Mouse (Mus musculus): ENCODE results near the gene Ubac2. TPM values are rescaled to one million over a fixed set of nuclear protein-coding genes. Genes with fewer than 3 reads are reported as not detected.
A peak's percentile ranks its signal among the peaks of the same experiment; 100 is the strongest.

Gene Ubac2
- polyA plus RNA-seq, 1 experiment from 2014 or later = 43.2 TPM

- no peak overlapping the region for H3K9ac ChIP-seq (replicated peaks; ENCODE audit: low read depth)
- 94% methylated on average over 8 of the region's 8 CpGs for WGBS
- no peaks in the 10 kb centered on the region for H3K27me3 ChIP-seq (replicated peaks; ENCODE audit: insufficient read depth, low read length)
- no peaks in the 10 kb centered on the region for H3K9me3 ChIP-seq (ENCODE audit: low read length)
- no peak for TF ChIP-seq CTCF (IDR thresholded peaks at IDR 0.05)
- TF ChIP-seq EP300 (IDR thresholded peaks at IDR 0.05) = no peak
- H3K27ac ChIP-seq (ENCODE audit: low read length) = no peak overlapping the region
- ATAC-seq = no peak
- no peak for DNase-seq (ENCODE audit: low spot score)
- no peak overlapping the region for H3K4me3 ChIP-seq (ENCODE audit: low read depth, low read length)
- H3K4me1 ChIP-seq (ENCODE audit: insufficient read depth, low read depth, low read length) = no peaks in the 10 kb centered on the region
- no peak overlapping the region for H3K4me2 ChIP-seq (replicated peaks; ENCODE audit: low read depth, low read length)
- H3K36me3 ChIP-seq (ENCODE audit: insufficient read depth, low read length) = no peaks in the 10 kb centered on the region
Observed at GRCm38 (mm10) chr14:121927451-121927850, 49.0 kb downstream of the Ubac2 start.

GRCm38 (mm10) chr14:121928375-121929137 lies 50.1 kb downstream of the Ubac2 start:
- ATAC-seq = no peak
- H3K4me3 ChIP-seq (ENCODE audit: low read depth, low read length) = no peak overlapping the region
- TF ChIP-seq CTCF (IDR thresholded peaks at IDR 0.05) = peak; percentile 79
- TF ChIP-seq EP300 (IDR thresholded peaks at IDR 0.05) = no peak
- H3K9ac ChIP-seq (replicated peaks; ENCODE audit: low read depth) = no peak overlapping the region
- H3K4me2 ChIP-seq (replicated peaks; ENCODE audit: low read depth, low read length) = no peak overlapping the region
- H3K27me3 ChIP-seq (replicated peaks; ENCODE audit: insufficient read depth, low read length) = no peaks in the 10 kb centered on the region
- H3K36me3 ChIP-seq (ENCODE audit: insufficient read depth, low read length) = no peaks in the 10 kb centered on the region
- no peaks in the 10 kb centered on the region for H3K9me3 ChIP-seq (ENCODE audit: low read length)
- peak; percentile 83 for DNase-seq (ENCODE audit: low spot score)
- no peaks in the 10 kb centered on the region for H3K4me1 ChIP-seq (ENCODE audit: insufficient read depth, low read depth, low read length)
- 51% methylated on average over 8 of the region's 8 CpGs for WGBS
- H3K27ac ChIP-seq (ENCODE audit: low read length) = no peak overlapping the region

DNA sequence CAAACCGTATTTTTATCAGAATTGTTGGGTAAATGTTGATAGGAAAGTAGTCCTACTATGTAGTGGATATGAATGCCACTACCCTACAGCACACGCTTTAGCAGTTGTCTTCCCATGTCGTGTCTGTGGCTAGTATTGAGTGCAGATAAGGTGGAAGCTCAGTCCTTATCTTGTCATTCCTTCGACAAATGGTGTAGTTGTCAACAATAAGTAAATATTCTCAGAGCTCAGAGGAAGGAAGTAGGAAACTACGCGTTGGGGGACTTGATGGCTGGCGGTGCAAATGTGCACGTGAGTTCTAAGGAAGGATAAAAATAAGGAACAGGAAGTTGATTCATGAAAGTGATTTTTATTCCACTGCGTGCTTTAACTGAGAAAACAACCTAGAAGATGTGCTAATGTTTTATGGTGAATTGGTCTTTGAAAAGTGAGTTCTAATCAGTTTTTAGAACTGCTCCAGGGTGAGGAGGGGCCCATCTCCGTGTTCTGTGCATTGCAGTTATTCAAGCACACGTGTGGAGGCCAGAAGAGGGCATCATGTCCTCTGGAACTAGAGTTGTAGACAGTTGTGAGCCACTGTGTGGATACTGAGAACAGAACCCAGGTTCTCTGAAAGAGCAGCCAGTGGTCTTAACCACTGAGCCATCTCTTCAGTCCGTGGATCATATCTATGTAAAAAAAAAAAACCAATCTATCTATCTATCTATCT lies 51.0 kb downstream of the Ubac2 start:
- TF ChIP-seq EP300 (IDR thresholded peaks at IDR 0.05) (peak; percentile 53), CTCF (IDR thresholded peaks at IDR 0.05) (no peak)
- no peaks in the 10 kb centered on the region for H3K27me3 ChIP-seq (replicated peaks; ENCODE audit: insufficient read depth, low read length)
- H3K4me3 ChIP-seq (ENCODE audit: low read depth, low read length) = no peak overlapping the region
- 46% methylated on average over 12 of the region's 12 CpGs for WGBS
- peak; percentile 45 for DNase-seq (ENCODE audit: low spot score)
- H3K4me1 ChIP-seq (ENCODE audit: insufficient read depth, low read depth, low read length) = no peaks in the 10 kb centered on the region
- no peak overlapping the region for H3K9ac ChIP-seq (replicated peaks; ENCODE audit: low read depth)
- H3K36me3 ChIP-seq (ENCODE audit: insufficient read depth, low read length) = no peaks in the 10 kb centered on the region
- peak; percentile 12; the same call in 1 of the 2 replicates for ATAC-seq
- no peak overlapping the region for H3K27ac ChIP-seq (ENCODE audit: low read length)
- H3K4me2 ChIP-seq (replicated peaks; ENCODE audit: low read depth, low read length) = no peak overlapping the region
- H3K9me3 ChIP-seq (ENCODE audit: low read length) = no peaks in the 10 kb centered on the region

- Histone ChIP-seq H3K4me3 (ENCODE audit: low read depth, low read length) (no peak overlapping the region), H3K4me2 (replicated peaks; ENCODE audit: low read depth, low read length) (no peak overlapping the region), H3K4me1 (ENCODE audit: insufficient read depth, low read depth, low read length) (no peaks in the 10 kb centered on the region), H3K9me3 (ENCODE audit: low read length) (no peaks in the 10 kb centered on the region), H3K27me3 (replicated peaks; ENCODE audit: insufficient read depth, low read length) (no peaks in the 10 kb centered on the region), H3K9ac (replicated peaks; ENCODE audit: low read depth) (no peak overlapping the region), H3K36me3 (ENCODE audit: insufficient read depth, low read length) (no peaks in the 10 kb centered on the region), H3K27ac (ENCODE audit: low read length) (no peak overlapping the region)
- DNase-seq (ENCODE audit: low spot score) (no peak), ATAC-seq (peak; percentile 30; the same call in 1 of the 2 replicates)
- 71% methylated on average over 7 of the region's 7 CpGs for WGBS
- TF ChIP-seq EP300 (IDR thresholded peaks at IDR 0.05) (no peak), CTCF (IDR thresholded peaks at IDR 0.05) (no peak)
Observed at GRCm38 (mm10) chr14:121930731-121931383, 52.4 kb downstream of the Ubac2 start.

- Histone ChIP-seq H3K4me3 (ENCODE audit: low read depth, low read length) (no peak overlapping the region), H3K4me2 (replicated peaks; ENCODE audit: low read depth, low read length) (no peak overlapping the region), H3K27ac (ENCODE audit: low read length) (no peak overlapping the region), H3K9me3 (ENCODE audit: low read length) (no peaks in the 10 kb centered on the region), H3K36me3 (ENCODE audit: insufficient read depth, low read length) (no peaks in the 10 kb centered on the region), H3K27me3 (replicated peaks; ENCODE audit: insufficient read depth, low read length) (no peaks in the 10 kb centered on the region), H3K9ac (replicated peaks; ENCODE audit: low read depth) (no peak overlapping the region), H3K4me1 (ENCODE audit: insufficient read depth, low read depth, low read length) (no peaks in the 10 kb centered on the region)
- ATAC-seq (no peak), DNase-seq (ENCODE audit: low spot score) (no peak)
- WGBS = 93% methylated on average over 3 of the region's 3 CpGs
- no peak for TF ChIP-seq EP300 (IDR thresholded peaks at IDR 0.05)
- no peak for TF ChIP-seq CTCF (IDR thresholded peaks at IDR 0.05)
Observed at GRCm38 (mm10) chr14:121931594-121931993, 53.2 kb downstream of the Ubac2 start.

GRCm38 (mm10) chr14:121932180-121932579 lies 53.8 kb downstream of the Ubac2 start:
- no peak for ATAC-seq
- 78% methylated on average over 4 of the region's 4 CpGs for WGBS
- no peak for DNase-seq (ENCODE audit: low spot score)

More at GRCm38 (mm10) chr14:121932180-121932579, 53.8 kb downstream of the Ubac2 start:
- H3K27ac ChIP-seq (ENCODE audit: low read length) = no peak overlapping the region
- no peak for TF ChIP-seq CTCF (IDR thresholded peaks at IDR 0.05)
- no peak for TF ChIP-seq EP300 (IDR thresholded peaks at IDR 0.05)
- no peaks in the 10 kb centered on the region for H3K4me1 ChIP-seq (ENCODE audit: insufficient read depth, low read depth, low read length)
- H3K4me3 ChIP-seq (ENCODE audit: low read depth, low read length) = no peak overlapping the region
- no peaks in the 10 kb centered on the region for H3K36me3 ChIP-seq (ENCODE audit: insufficient read depth, low read length)
- no peaks in the 10 kb centered on the region for H3K9me3 ChIP-seq (ENCODE audit: low read length)
- H3K4me2 ChIP-seq (replicated peaks; ENCODE audit: low read depth, low read length) = no peak overlapping the region
- no peaks in the 10 kb centered on the region for H3K27me3 ChIP-seq (replicated peaks; ENCODE audit: insufficient read depth, low read length)
- no peak overlapping the region for H3K9ac ChIP-seq (replicated peaks; ENCODE audit: low read depth)

All from lung, postnatal 0 days (tissue).